Mouse (Mus musculus): ENCODE data around the gene Suclg2. TPM values are rescaled to one million over a fixed set of nuclear protein-coding genes. Genes with fewer than 3 reads are reported as not detected.

The Suclg2 gene
- total RNA-seq (2021), result 10 to 100 TPM; 13.3 to 16.5 TPM
- long read RNA-seq, experiment 1, transcript Suclg2-204 (11 exons, 3,367 nt), result major isoform, 7 of 9 reads
- long read RNA-seq, experiment 1, partial matches to known transcripts, result 2 of 9 reads
- long read RNA-seq, experiment 1, other reads (novel, unspliced or antisense), result 0 of 9 reads
- long read RNA-seq, experiment 2, transcript Suclg2-204 (11 exons, 3,367 nt), result major isoform, 14 of 15 reads
- long read RNA-seq, experiment 2, partial matches to known transcripts, result 0 of 15 reads
- long read RNA-seq, experiment 2, other reads (novel, unspliced or antisense), result 1 of 15 reads

DNA sequence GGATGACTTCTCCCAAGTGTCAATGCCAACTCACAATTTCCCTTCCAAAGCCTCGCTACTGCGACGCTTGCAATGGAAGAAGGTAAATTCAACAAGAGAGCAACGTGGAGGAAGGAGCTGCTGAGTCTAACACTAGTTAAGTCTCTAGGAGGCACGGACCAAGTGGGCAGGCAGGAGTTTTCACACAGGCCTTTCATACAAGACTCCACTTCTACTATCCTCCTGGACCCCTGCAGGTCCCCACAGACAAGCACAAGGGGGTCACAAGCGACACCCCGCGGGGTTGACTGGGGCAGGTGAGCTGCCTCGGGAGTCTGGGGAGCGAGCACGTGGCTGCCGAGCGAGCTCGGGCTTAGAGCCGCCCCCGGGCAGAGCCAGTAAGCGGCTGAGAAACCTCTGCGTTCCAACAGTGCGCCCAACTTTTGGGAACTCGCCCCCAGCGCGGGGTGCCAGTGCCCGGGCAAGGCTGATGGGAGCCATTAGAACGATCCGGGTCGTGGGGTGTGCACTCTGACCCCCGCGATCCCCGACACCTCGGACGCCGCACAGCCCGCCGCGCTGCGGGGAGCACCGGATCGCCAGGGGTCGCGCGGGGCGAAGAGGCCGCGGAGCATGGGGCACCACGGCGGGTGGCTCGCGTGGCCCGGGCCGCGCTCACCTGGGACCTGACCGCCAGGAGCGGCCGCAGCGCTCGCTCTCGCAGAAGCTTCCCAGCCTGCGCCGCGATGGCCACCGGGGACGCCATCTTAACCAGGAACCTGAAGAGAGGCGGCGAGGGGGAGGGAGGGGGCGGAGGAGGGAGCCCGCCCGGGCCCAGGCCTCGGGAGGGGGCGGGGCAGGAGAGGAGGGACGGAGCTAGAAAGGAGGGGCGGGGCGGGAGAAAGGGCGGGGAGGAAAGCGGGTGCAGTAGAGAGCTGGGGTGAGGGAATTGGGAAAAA lies at the start of gene Suclg2:
Suclg2 (minus strand) TSS at position 770 of the 938 bp plus-strand sequence.
- Histone ChIP-seq H3K27ac (peak within 1 kb of the TSS; percentile 87), H3K4me3 (peak within 1 kb of the TSS; percentile 65)
- peak; percentile 26 to 53 for DNase-seq (ENCODE audit: low spot score in 2 of 2)
- 0 out of 2 replicates have a peak, but pooled peaks have one; percentile 14 for TF ChIP-seq CTCF (conservative IDR thresholded peaks at IDR 0.05)

DNA sequence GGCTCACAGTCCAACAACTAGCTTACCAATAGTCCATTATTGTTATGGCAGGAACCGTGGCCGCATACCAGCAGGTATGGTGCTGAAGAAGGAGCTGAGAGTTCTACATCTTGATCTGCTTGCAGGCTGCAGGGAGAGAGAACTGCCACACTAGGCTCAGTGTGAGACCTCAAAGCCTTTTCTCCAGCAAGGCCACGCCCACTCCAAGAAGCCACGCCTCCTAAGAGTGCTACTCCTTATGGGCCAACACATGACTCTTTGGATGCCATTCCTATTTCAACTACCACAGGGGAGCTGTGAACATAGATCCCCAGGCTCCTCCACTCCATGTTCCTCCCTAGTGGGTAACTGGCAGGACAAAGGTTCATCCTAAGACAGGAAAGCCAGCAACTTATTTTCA lies 48.0 kb upstream of the Suclg2 start:
- no peak for TF ChIP-seq CTCF (conservative IDR thresholded peaks at IDR 0.05)
- no peak for DNase-seq (ENCODE audit: low spot score in 2 of 2)
- H3K27ac ChIP-seq, result no peak overlapping the region

DNA sequence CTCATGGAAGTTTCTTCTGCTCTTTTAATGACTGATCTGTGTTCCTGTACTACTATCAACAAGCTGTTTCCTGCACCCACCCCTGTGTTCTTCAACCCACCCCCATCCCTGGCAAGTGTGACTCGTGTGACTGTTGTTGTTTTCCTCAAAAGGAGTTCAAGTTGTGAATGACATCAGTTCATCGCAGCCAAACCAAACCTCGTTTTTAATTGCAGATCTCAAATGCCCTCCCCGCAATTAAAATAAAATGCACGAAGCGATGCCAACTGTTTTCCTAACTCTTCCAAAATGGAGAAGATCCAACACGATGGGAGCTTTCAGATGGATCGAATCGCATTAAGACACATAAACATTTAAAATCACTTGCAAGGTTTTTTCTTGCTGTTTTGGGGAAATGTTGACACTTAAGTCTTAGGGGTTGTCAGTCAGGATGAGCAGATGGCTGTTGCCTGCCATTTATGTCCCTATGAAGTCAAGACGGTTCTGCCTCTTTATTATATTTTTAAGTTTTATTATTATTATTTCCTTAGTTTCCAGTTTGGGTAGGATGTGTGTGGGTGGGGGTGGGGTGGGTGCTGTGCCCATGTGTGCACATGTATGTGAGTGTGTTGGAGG lies 41.1 kb upstream of the Suclg2 start:
- DNase-seq (ENCODE audit: low spot score in 2 of 2), result peak; percentile 16 to 22
- no peak overlapping the region for H3K27ac ChIP-seq
- no peak overlapping the region for H3K4me3 ChIP-seq
- TF ChIP-seq CTCF (conservative IDR thresholded peaks at IDR 0.05), result no peak

More for the DNA sequence above, 48.0 kb upstream of the Suclg2 start:
- no peak overlapping the region for H3K4me3 ChIP-seq

DNA sequence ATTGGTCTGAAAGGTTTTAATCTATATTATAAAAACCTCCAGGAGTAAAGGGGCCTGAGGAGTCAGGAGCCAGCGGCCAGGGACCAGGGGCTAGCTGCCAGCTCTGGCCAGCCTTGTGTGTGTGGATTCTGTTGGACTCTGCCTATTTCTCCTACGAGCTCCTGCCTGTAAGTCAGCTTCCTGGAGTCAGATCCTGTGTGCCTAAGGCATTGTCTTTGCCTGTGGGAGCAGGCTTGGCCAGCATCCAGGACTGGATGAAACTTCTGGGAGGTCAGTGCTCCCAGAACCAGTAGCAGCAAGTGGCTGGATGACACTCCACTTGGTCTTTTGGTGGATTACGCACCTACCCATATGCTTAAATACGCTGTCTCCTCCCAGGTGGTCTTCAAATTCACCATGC lies 23.8 kb upstream of the Suclg2 start:
- no peak overlapping the region for H3K4me3 ChIP-seq
- no peak for TF ChIP-seq CTCF (conservative IDR thresholded peaks at IDR 0.05)
- DNase-seq (ENCODE audit: low spot score in 2 of 2), result no peak

DNA sequence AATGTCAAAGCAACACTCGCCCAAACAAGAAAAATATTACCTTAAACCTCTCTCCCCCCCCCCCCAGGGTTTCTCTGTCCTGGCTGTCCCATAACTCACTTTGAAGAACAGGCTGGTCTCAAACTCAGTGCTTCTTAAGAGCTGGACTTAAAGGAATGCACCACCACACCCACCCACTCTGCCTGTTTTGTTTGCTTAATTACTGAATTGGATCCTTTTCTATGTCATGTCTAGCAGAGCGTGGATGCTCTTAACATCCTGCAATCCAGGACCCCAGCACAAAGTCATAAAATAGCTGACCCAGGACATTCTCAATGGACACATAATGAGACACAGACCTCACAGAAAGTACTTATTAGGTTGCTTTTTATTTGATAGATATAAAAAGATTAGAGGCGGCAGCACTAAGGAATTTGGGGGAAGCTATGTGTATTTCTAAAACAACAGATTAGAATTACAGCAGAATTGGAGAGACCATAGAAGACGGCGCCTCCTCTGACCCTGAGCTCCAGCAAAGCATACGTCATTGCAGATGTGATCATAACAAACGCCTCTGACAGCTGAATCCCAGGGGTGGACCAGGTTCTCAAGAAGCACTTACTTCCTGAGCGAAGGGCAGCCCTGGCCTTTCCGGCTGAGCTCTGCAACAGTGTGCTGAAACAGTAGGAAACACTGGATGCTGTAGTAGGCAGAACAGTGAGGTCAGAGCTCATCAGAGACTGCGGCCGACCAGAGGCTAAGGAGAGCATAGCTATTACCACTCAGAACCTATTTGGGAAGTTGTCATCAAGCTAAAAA lies 13.2 kb upstream of the Suclg2 start:
- H3K4me3 ChIP-seq, result no peak overlapping the region
- no peak overlapping the region for H3K27ac ChIP-seq
- DNase-seq (ENCODE audit: low spot score in 2 of 2), result no peak
- no peak for TF ChIP-seq CTCF (conservative IDR thresholded peaks at IDR 0.05)

More for the DNA sequence above, 23.8 kb upstream of the Suclg2 start:
- no peak overlapping the region for H3K27ac ChIP-seq

DNA sequence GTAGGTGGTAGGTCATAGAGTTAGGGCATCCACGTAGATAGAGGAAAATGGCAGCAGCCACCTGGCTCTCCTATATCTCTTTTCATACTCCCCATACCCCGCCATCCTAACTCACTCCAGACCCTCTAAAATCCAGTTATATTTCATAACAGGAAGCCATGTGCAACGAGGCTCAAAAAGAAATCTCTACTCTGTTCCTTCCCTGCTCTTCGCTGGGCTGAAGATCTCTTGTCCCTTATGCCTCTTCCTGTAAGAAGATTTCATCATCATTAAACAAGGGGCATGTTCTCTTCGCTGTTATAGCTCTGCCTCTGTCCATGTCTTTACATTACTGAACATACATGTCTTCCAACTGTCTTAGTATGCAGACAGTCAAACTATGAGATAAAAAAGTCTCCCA lies 10.8 kb upstream of the Suclg2 start:
- TF ChIP-seq CTCF (conservative IDR thresholded peaks at IDR 0.05), result no peak
- H3K4me3 ChIP-seq, result no peak overlapping the region
- no peak for DNase-seq (ENCODE audit: low spot score in 2 of 2)
- no peak overlapping the region for H3K27ac ChIP-seq

DNA sequence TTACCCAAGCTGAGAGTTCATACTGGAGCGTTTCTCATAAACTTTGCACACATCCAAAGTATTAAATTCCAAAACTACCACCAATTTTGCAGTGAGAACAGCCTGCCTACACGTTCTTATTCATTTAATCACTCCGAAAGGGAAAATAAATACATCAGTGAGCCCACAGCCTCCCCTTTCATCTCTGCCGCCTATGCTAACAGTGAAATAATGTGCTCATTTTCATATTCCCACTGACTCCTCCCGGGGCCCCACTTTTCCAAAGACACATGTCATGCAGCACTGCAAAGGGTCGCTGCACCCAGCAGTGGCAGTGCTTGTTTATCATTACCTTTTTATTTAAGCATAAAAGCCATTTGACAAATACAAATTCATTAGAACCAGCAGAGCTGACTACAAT lies 6.7 kb upstream of the Suclg2 start:
- no peak for DNase-seq (ENCODE audit: low spot score in 2 of 2)
- no peak for TF ChIP-seq CTCF (conservative IDR thresholded peaks at IDR 0.05)
- no peak overlapping the region for H3K27ac ChIP-seq
- H3K4me3 ChIP-seq, result no peak overlapping the region

DNA sequence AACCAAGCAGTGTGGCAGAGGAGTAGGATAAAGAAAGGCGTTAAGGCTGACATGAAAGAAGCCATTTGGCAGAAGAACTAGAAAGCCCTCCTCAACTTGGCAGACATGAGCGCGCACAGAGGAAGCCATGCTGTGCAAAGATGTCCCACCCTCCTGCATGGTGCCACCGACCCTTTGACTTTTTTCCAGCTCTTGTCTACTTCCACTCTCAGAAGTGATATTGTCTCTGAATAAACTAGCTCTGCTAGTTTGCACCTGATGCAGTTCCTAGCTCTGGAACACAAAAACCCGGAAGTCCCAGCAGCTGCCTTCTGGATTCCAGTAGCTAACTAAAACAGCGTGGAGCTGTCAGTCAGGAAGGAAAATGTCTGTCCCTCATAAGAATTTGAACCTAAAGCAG lies 4.8 kb upstream of the Suclg2 start:
- no peak overlapping the region for H3K4me3 ChIP-seq
- no peak for TF ChIP-seq CTCF (conservative IDR thresholded peaks at IDR 0.05)
- no peak overlapping the region for H3K27ac ChIP-seq
- DNase-seq (ENCODE audit: low spot score in 2 of 2), result no peak

DNA sequence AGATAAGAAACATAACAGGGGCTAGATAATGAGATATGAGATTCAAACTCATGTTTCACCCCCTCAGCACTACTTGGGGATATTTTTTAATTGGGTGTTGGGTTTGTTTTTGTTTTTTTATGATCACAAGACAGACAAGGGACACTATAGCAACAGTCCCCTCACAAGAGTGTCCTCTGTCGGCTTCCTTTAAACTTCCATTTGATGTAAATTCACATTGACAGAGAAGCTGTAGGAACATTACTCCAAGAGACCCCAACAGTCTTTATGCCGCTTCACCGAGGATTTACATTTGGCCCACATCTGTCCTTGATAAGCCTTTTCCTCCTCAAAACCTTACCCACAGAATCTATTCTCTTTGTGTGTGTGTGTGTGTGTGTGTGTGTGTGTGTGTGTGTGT lies 1.2 kb upstream of the Suclg2 start:
- no peak for DNase-seq (ENCODE audit: low spot score in 2 of 2)
- Histone ChIP-seq H3K27ac (no peak overlapping the region), H3K4me3 (no peak overlapping the region)
- no peak for TF ChIP-seq CTCF (conservative IDR thresholded peaks at IDR 0.05)

DNA sequence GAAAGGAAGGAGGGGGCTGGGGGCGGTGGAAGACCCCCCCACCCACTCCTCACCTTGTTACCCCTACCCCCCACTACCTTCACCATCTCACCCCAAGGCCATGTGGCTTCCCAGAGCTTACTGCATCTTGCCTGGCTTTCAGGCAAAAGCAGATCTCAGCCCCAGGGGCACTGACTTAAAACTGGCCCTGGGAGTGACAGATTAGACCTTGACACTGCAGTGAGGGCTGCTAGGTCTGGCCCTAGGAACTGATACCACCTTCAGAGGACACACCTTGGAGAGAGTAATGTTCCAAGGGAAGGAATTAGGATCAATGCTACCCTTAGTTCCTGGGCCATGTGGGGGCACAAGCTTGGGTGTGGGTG lies 351 bp upstream of the Suclg2 start:
- H3K27ac ChIP-seq, result peak overlapping the region; percentile 51; the same call in 1 of the 2 replicates
- no peak for TF ChIP-seq CTCF (conservative IDR thresholded peaks at IDR 0.05)
- peak overlapping the region; percentile 65 for H3K4me3 ChIP-seq
- DNase-seq (ENCODE audit: low spot score in 2 of 2), result no peak

DNA sequence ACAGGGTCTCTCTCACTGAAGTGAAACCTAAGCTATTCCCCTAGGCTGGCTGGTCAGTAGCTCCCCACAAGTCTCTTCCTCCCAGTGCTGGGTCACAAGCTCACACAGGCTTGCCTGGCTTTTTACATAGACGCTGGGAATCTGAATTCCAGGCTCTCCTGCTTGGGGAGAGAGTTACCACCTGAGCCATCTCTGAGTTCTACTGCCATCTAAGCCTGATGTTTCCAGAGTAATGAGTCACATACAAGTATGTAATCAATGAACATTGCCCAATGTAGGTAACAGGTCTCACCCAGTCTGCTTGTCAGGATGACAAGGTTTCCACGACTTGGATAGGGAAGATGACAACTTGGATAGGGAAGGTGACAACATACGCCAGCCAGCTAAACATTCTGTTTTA lies 1.5 kb downstream of the Suclg2 start:
- TF ChIP-seq CTCF (conservative IDR thresholded peaks at IDR 0.05), result no peak
- H3K27ac ChIP-seq, result no peak overlapping the region
- no peak overlapping the region for H3K4me3 ChIP-seq
- DNase-seq (ENCODE audit: low spot score in 2 of 2), result no peak

DNA sequence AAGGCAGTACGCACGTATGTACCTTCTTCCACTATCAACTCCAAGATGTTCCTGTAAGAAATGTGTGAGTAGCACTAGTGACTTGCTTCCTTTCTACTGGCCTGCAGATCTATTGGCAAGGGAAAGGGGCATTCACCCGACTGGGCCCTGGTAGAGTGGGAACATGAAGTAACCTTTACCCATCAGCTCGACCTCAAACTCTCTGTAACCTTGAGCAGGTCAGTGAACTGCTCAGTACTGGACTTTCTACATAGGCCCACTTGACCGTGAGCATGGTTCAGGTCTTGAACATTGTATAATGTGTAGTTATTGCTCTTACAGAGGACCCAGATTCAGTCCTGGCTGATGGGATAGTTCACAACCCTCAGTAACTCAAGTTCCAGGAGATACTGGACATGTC lies 2.1 kb downstream of the Suclg2 start:
- Histone ChIP-seq H3K27ac (no peak overlapping the region), H3K4me3 (no peak overlapping the region)
- TF ChIP-seq CTCF (conservative IDR thresholded peaks at IDR 0.05), result no peak
- no peak for DNase-seq (ENCODE audit: low spot score in 2 of 2)

Measured in layer of hippocampus, adult 2 months (tissue).